Mouse (Mus musculus) megakaryocyte-erythroid progenitor cell, adult 5-6 weeks (primary cell): Measurements from ENCODE around the gene 1700025B11Rik. TPM values are rescaled to one million over a fixed set of nuclear protein-coding genes. Genes with fewer than 3 reads are reported as not detected.

Experiments
- total RNA-seq, 2 experiments: library from RNA; stranded (forward) in 1 of 2; stranded (reverse) in 1 of 2; fragments of 200-1000, 215-1000 nt in 1 of 2; fragments of >200 nt in 1 of 2; fragmentation: Nextera tagmentation in 1 of 2; gene quantifications; 2 replicates each; pipeline ENCODE4 v1.2.3; 2014 to 2017

1700025B11Rik gene
- total RNA-seq, 2 experiments from 2014 or later: not detected

Other genes with a start within 250 kb of the 1700025B11Rik start
- not detected in 2 replicates for gene Apol7a, start 162.8 kb downstream of the 1700025B11Rik start, total RNA-seq (2014; fragmentation: Nextera tagmentation)
- not detected in 2 replicates for gene Apol7a, start 162.8 kb downstream of the 1700025B11Rik start, total RNA-seq (2017)
- gene Apol9a, start 150.8 kb downstream of the 1700025B11Rik start, total RNA-seq (2014; fragmentation: Nextera tagmentation): not detected in 2 replicates
- gene Apol9a, start 150.8 kb downstream of the 1700025B11Rik start, total RNA-seq (2017): 0.99 TPM in 1 of 2 replicates, not detected in the other
- gene Apol7b, start 114.4 kb downstream of the 1700025B11Rik start, total RNA-seq (2014; fragmentation: Nextera tagmentation): 2.3 TPM in 1 of 2 replicates, not detected in the other
- not detected in 2 replicates for gene Apol7b, start 114.4 kb downstream of the 1700025B11Rik start, total RNA-seq (2017)
- not detected in 2 replicates for gene Apol10a, start 84.8 kb downstream of the 1700025B11Rik start, total RNA-seq (2014; fragmentation: Nextera tagmentation)
- not detected in 2 replicates for gene Apol10a, start 84.8 kb downstream of the 1700025B11Rik start, total RNA-seq (2017)
- not detected in 2 replicates for gene Apol11a, start 53.6 kb downstream of the 1700025B11Rik start, total RNA-seq (2014; fragmentation: Nextera tagmentation)
- not detected in 2 replicates for gene Apol11a, start 53.6 kb downstream of the 1700025B11Rik start, total RNA-seq (2017)
- gene Apol7c, start 28.6 kb downstream of the 1700025B11Rik start, total RNA-seq (2014; fragmentation: Nextera tagmentation): not detected in 2 replicates
- not detected in 2 replicates for gene Apol7c, start 28.6 kb downstream of the 1700025B11Rik start, total RNA-seq (2017)
- not detected in 2 replicates for gene Apol10b, start 34.2 kb upstream of the 1700025B11Rik start, total RNA-seq (2014; fragmentation: Nextera tagmentation)
- not detected in 2 replicates for gene Apol10b, start 34.2 kb upstream of the 1700025B11Rik start, total RNA-seq (2017)
- gene Gm36245, start 37.4 kb upstream of the 1700025B11Rik start, total RNA-seq (2014; fragmentation: Nextera tagmentation): not detected in 2 replicates
- gene Gm36245, start 37.4 kb upstream of the 1700025B11Rik start, total RNA-seq (2017): not detected in 2 replicates
- gene Apol11b, start 81.4 kb upstream of the 1700025B11Rik start, total RNA-seq (2014; fragmentation: Nextera tagmentation): not detected in 2 replicates
- gene Apol11b, start 81.4 kb upstream of the 1700025B11Rik start, total RNA-seq (2017): 0.52 TPM in 1 of 2 replicates, not detected in the other
- 1.2 TPM in 1 of 2 replicates, not detected in the other for gene Apol7e, start 137.0 kb upstream of the 1700025B11Rik start, total RNA-seq (2014; fragmentation: Nextera tagmentation)
- 1.5 and 2.0 TPM in 2 replicates for gene Apol7e, start 137.0 kb upstream of the 1700025B11Rik start, total RNA-seq (2017)
- gene Apol9b, start 167.1 kb upstream of the 1700025B11Rik start, total RNA-seq (2014; fragmentation: Nextera tagmentation): not detected in 2 replicates
- 0.38 TPM in 1 of 2 replicates, not detected in the other for gene Apol9b, start 167.1 kb upstream of the 1700025B11Rik start, total RNA-seq (2017)
- gene Apol8, start 195.1 kb upstream of the 1700025B11Rik start, total RNA-seq (2014; fragmentation: Nextera tagmentation): 3.8 and 5.5 TPM in 2 replicates
- gene Apol8, start 195.1 kb upstream of the 1700025B11Rik start, total RNA-seq (2017): 1.4 and 1.6 TPM in 2 replicates